Mouse (Mus musculus): ENCODE measurements around the gene Zfp607a. TPM values are rescaled to one million over a fixed set of nuclear protein-coding genes. Genes with fewer than 3 reads are reported as not detected.

Gene Zfp607a
- 2.8 and 3.5 TPM in 2 replicates for polyA plus RNA-seq (2015; fragmentation: Nextera tagmentation; extraction: Ambion mirVana)

GRCm38 (mm10) chr7:27857227-27857626 is at the start of gene Zfp607a:
Gene Zfp607a, plus strand, starts transcription at chr7:27857527.

GRCm38 (mm10) chr7:27838323-27839249 is 18.7 kb upstream of the Zfp607a start, which contains the start of gene Zfp59:
Gene Zfp59, plus strand, starts transcription at chr7:27838607.

GRCm38 (mm10) chr7:27928818-27929695 is 71.7 kb downstream of the Zfp607a start, which contains the start of gene Zfp974:
Gene Zfp974, minus strand, starts transcription at chr7:27929460.

Other genes starting within 250 kb of the Zfp607a start
- gene Ttc9b, start 203.6 kb upstream of the Zfp607a start, polyA plus RNA-seq (2015; fragmentation: Nextera tagmentation; extraction: Ambion mirVana) = 3.2 and 13.0 TPM in 2 replicates
- gene Map3k10, start 182.9 kb upstream of the Zfp607a start, polyA plus RNA-seq (2015; fragmentation: Nextera tagmentation; extraction: Ambion mirVana) = 13.4 and 16.1 TPM in 2 replicates
- 4.0 and 4.9 TPM in 2 replicates for gene Zfp607b, start 168.2 kb upstream of the Zfp607a start, polyA plus RNA-seq (2015; fragmentation: Nextera tagmentation; extraction: Ambion mirVana)
- gene Zfp60, start 126.1 kb upstream of the Zfp607a start, polyA plus RNA-seq (2015; fragmentation: Nextera tagmentation; extraction: Ambion mirVana) = 18.6 and 19.1 TPM in 2 replicates
- 1.7 and 1.9 TPM in 2 replicates for gene Zfp626, start 50.3 kb upstream of the Zfp607a start, polyA plus RNA-seq (2015; fragmentation: Nextera tagmentation; extraction: Ambion mirVana)
- 4.9 and 5.5 TPM in 2 replicates for gene Zfp59, start 18.9 kb upstream of the Zfp607a start, polyA plus RNA-seq (2015; fragmentation: Nextera tagmentation; extraction: Ambion mirVana)
- gene Zfp974, start 71.9 kb downstream of the Zfp607a start, polyA plus RNA-seq (2015; fragmentation: Nextera tagmentation; extraction: Ambion mirVana) = 8.7 and 9.0 TPM in 2 replicates
- 10.1 and 10.6 TPM in 2 replicates for gene Zfp780b, start 121.6 kb downstream of the Zfp607a start, polyA plus RNA-seq (2015; fragmentation: Nextera tagmentation; extraction: Ambion mirVana)
- 1.2 and 1.9 TPM in 2 replicates for gene Zfp850, start 156.6 kb downstream of the Zfp607a start, polyA plus RNA-seq (2015; fragmentation: Nextera tagmentation; extraction: Ambion mirVana)
- 147 and 202 TPM in 2 replicates for gene Psmc4, start 192.6 kb downstream of the Zfp607a start, polyA plus RNA-seq (2015; fragmentation: Nextera tagmentation; extraction: Ambion mirVana)
- gene Fcgbp, start 213.7 kb downstream of the Zfp607a start, polyA plus RNA-seq (2015; fragmentation: Nextera tagmentation; extraction: Ambion mirVana) = 0.19 and 1.4 TPM in 2 replicates